Mouse (Mus musculus) ES-E14 (cell line): Measurements from ENCODE around the gene Foxp2. TPM values are rescaled to one million over a fixed set of nuclear protein-coding genes. Genes with fewer than 3 reads are reported as not detected.

Source experiments
- DNase-seq: peaks from one replicate; pipeline ENCODE4 v3.0.0-alpha.2; 2013; ENCODE audit warnings: low read depth, low spot score
- H3K27ac ChIP-seq: 2 replicates; pipeline ENCODE4 v1.5.1; 2012; ENCODE audit warnings: low read depth, mild to moderate bottlenecking, low read length, moderate library complexity, mixed read lengths; ENCODE audit not compliant: poor library complexity, insufficient read depth, severe bottlenecking
- H3K36me3 ChIP-seq: 2 replicates; pipeline ENCODE4 v1.6.1; 2012; ENCODE audit warnings: mild to moderate bottlenecking, low read length, moderate library complexity, mixed read lengths; ENCODE audit not compliant: control insufficient read depth, poor library complexity, insufficient read depth, severe bottlenecking
- H3K4me1 ChIP-seq, 2 experiments: fragments of 150-350 bp in 1 of 2; sonication (generic) in 1 of 2; 2 replicates each; pipeline ENCODE4 v1.6.1; 2012; ENCODE audit warnings: low read length in 2 of 2, mild to moderate bottlenecking in 1 of 2, mixed read lengths in 1 of 2; ENCODE audit not compliant: control insufficient read depth in 2 of 2, insufficient read depth in 2 of 2, poor library complexity in 1 of 2
- H3K4me3 ChIP-seq, 2 experiments: fragments of 150-350 bp in 1 of 2; sonication (generic) in 1 of 2; 2 replicates each; pipeline ENCODE4 v1.5.1; 2012; ENCODE audit warnings: low read length in 2 of 2, low read depth in 1 of 2, mild to moderate bottlenecking in 1 of 2, mixed read lengths in 1 of 2; ENCODE audit not compliant: insufficient read depth in 1 of 2, poor library complexity in 1 of 2, severe bottlenecking in 1 of 2
- H3K9ac ChIP-seq: 2 replicates; pipeline ENCODE4 v1.6.1; 2012; ENCODE audit warnings: low read depth, mild to moderate bottlenecking, low read length, mixed read lengths; ENCODE audit not compliant: poor library complexity, insufficient read depth, severe bottlenecking
- H3K9me3 ChIP-seq: fragments of 150-350 bp; sonication (generic); 2 replicates; pipeline ENCODE4 v1.6.1; 2012; ENCODE audit warnings: low read depth, mild to moderate bottlenecking, low read length; ENCODE audit not compliant: control insufficient read depth, insufficient read depth
- CHD2 ChIP-seq: IDR thresholded peaks from 2 replicates; pipeline ENCODE4 v1.6.1; 2014; ENCODE audit warnings: mild to moderate bottlenecking, low read depth, low read length, inconsistent platforms
- HCFC1 ChIP-seq: IDR thresholded peaks from 2 replicates; pipeline ENCODE4 v1.6.1; 2012; ENCODE audit warnings: low read length, inconsistent platforms, borderline replicate concordance; ENCODE audit not compliant: insufficient read depth
- MAFK ChIP-seq: IDR thresholded peaks from 2 replicates; pipeline ENCODE4 v1.6.1; 2014; ENCODE audit warnings: mild to moderate bottlenecking, low read depth, low read length, inconsistent platforms; ENCODE audit not compliant: insufficient read depth
- ZC3H11A ChIP-seq: IDR thresholded peaks from 2 replicates; pipeline ENCODE4 v1.6.1; 2012; ENCODE audit warnings: low read depth, mild to moderate bottlenecking, inconsistent platforms, low read length, borderline replicate concordance
- ZNF384 ChIP-seq: IDR thresholded peaks from 2 replicates; pipeline ENCODE4 v1.6.1; 2012; ENCODE audit warnings: low read depth, low read length, inconsistent platforms
- in situ Hi-C, 2 experiments: fragments of 600-800 bp; cut with MboI; formaldehyde crosslinking; loops; one replicate each; pipeline ENCODE4 v1.15.1; 2025; ENCODE audit warnings: low sequenced_read_pairs in 2 of 2, inconsistent platforms in 1 of 2; ENCODE audit not compliant: unreplicated experiment in 2 of 2
- total RNA-seq: library from RNA; depleted of rRNA; stranded (reverse); fragments of 300-350 nt; gene quantifications from 2 replicates; pipeline ENCODE4 v1.2.3, GENCODE M21; 2012; rRNA removed

The Foxp2 gene
- 0.09 TPM in 1 of 2 replicates, not detected in the other for total RNA-seq

DNA sequence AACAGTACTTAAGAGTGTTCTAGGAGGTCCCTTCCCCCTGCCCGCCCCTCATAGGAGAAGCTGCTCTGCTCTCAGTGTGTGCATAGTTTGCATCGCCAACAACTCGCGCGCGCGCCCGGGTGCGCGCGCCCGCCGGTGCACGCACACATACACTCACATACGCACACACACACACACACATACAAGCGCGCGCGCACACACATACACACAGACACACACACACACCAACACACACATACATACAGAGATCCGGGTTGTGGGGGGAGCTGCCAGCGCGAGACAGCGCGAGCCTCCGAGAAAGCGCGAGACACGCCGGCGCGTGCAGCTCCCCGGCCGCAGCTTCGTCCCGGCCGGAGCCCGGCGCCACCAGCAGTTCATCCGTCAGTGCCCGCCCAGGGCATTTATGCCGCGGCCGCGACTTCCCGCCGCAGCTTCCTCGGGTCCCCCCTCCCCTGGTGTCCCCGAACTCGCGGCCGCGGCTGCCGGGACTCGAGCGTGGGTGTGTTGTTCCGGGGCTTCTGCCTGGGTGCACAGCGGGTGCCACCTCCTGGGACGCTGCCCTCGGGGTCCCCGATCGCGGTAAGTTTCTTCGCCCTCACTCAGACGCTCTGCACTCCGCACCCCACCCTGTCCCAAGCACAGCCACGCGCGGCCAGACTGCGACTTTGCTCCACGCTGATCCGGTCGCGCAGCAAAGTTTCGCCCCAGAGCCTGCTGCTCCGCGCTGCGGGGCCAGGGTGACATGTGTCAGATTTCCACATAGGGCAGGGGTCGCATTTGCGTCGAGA lies at the start of gene Foxp2:
TSS of gene Foxp2 (plus strand) at position 167 of the 788 bp plus-strand sequence.
- TF ChIP-seq ZNF384 (no peak), ZC3H11A (no peak), CHD2 (peak; percentile 65)
- no peaks in the 10 kb centered on the region for H3K9me3 ChIP-seq
- H3K4me1 ChIP-seq: peaks cover 0 to 3% of the 10 kb centered on the region in 2 experiments; a peak in 1 of 4 replicates
- in situ Hi-C loops: no loop called here
- H3K9ac ChIP-seq: peak within 1 kb of the TSS; percentile 47; the same call in 1 of the 2 replicates
- H3K27ac ChIP-seq: no peak within 1 kb of the TSS
- no peak for DNase-seq
- peak within 1 kb of the TSS; percentile 71 to 72 for H3K4me3 ChIP-seq
- H3K36me3 ChIP-seq: no peaks in the 10 kb centered on the region

DNA sequence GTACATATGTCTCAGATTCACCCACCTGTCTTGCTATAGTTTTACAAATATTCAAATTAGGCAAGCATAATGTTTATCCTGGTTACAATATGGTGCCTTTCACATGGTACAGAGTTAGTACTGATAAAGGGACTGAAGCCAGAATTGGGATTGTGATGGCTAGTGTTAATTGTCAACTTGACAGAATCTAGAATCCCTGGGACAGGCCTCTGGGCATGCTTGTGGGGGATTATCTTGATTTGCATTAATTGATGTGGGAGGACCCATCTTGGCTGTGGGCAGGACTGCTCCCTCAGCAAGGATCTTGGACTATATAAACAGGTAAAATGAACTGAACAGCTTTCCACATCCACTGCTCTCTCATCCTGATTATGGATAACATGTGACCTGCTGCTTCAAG lies 15.9 kb upstream of the Foxp2 start:
- Histone ChIP-seq H3K27ac (no peak overlapping the region), H3K9me3 (no peaks in the 10 kb centered on the region), H3K36me3 (no peaks in the 10 kb centered on the region), H3K4me1 (no peaks in the 10 kb centered on the region), H3K4me3 (no peak overlapping the region), H3K9ac (no peak overlapping the region)
- no peak for TF ChIP-seq HCFC1
- no peak for TF ChIP-seq ZC3H11A
- TF ChIP-seq MAFK: no peak
- no peak for TF ChIP-seq ZNF384
- in situ Hi-C loops: no loop called here
- no peak for DNase-seq

DNA sequence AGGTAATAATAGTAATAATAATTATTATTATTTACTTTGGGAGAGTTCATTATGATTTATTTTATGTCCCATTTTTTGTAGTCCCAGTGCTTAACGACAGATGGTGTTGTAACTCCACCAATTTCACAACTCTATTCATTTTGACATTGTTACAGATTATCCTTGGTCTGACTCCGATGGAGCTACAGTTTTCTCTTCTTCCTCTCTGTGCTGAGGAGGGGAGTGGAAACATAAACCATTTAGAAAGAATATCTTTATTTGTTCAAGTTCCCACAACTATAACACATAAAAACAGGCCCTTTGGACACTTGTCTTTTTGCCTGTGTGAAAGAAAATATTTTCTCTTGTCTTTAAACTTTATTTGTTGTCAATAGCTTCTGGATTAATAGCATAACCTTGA lies 4.1 kb upstream of the Foxp2 start:
- Histone ChIP-seq H3K27ac (no peak overlapping the region), H3K9me3 (no peaks in the 10 kb centered on the region), H3K4me3 (no peak overlapping the region), H3K36me3 (no peaks in the 10 kb centered on the region), H3K9ac (no peak overlapping the region), H3K4me1 (peaks cover 0 to 3% of the 10 kb centered on the region in 2 experiments; a peak in 1 of 4 replicates)
- in situ Hi-C loops: no loop called here
- no peak for DNase-seq
- TF ChIP-seq HCFC1 (no peak), CHD2 (no peak), ZNF384 (no peak), MAFK (no peak), ZC3H11A (no peak)

DNA sequence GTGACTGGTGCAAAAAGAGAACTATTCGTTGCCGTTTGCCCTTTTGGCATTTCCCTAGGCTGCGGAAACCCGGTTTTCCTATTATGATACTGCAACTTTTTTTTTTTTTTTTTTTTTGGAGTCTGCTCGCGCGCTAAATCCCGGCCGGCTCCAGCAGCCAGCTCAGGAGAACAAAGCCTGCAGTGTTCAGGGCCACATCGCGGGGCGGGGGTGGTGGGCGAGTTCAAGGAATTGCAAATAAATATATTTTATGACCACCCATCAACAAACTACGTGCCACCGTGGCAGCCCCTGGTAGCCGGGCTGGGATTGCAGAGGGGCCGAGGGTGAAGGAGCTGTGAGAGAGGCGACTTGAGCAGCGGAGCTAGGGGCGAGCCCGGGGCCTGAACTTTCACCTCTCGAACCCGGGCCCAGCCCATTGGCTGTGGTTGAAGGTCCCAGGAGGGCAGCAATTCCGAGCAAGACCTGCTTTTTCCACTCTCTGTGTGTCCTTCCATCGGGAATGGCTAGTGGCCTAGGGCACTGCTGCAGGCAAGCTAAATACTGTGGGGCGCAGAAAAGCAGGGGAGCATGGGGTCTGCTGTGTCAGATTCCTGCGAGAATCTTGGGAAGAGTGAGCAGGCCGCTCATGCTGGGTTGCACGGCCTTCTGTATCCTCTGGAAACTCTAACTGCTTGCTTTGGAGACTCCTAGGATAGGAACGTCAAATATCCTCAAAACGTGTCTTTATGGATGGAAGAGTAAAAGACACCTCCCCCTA lies 2.9 kb upstream of the Foxp2 start:
- H3K9ac ChIP-seq: no peak overlapping the region
- H3K4me1 ChIP-seq: peaks cover 0 to 3% of the 10 kb centered on the region in 2 experiments; a peak in 1 of 4 replicates
- H3K36me3 ChIP-seq: no peaks in the 10 kb centered on the region
- TF ChIP-seq CHD2 (no peak), ZC3H11A (no peak), MAFK (no peak), ZNF384 (peak; percentile 80), HCFC1 (no peak)
- in situ Hi-C loops: no loop called here
- no peak for DNase-seq
- H3K27ac ChIP-seq: no peak overlapping the region
- H3K9me3 ChIP-seq: no peaks in the 10 kb centered on the region
- H3K4me3 ChIP-seq: 0 out of 4 replicates have a peak overlapping the region, but pooled peaks of 1 of the 2 experiments have one; percentile 14
